Mouse (Mus musculus): ENCODE results near the gene Dpf3. TPM values are rescaled to one million over a fixed set of nuclear protein-coding genes. Genes with fewer than 3 reads are reported as not detected.

Gene Dpf3
- polyA plus RNA-seq, 1 experiment from 2014 or later = 13.0 TPM

- Histone ChIP-seq H3K27me3 (replicated peaks; ENCODE audit: control insufficient read depth, insufficient read depth, low read length) (no peaks in the 10 kb centered on the region), H3K27ac (ENCODE audit: low read depth, low read length) (no peak overlapping the region), H3K4me2 (no peak overlapping the region), H3K36me3 (ENCODE audit: control insufficient read depth, insufficient read depth, low read length) (no peaks in the 10 kb centered on the region), H3K9ac (ENCODE audit: low read depth, low read length) (no peak overlapping the region), H3K4me1 (replicated peaks; ENCODE audit: control insufficient read depth, insufficient read depth, low read length) (peaks cover 45% of the 10 kb centered on the region), H3K4me3 (ENCODE audit: low read depth, low read length) (no peak overlapping the region), H3K9me3 (ENCODE audit: control insufficient read depth, low read length) (peaks cover under 1% of the 10 kb centered on the region; the same call in 1 of the 2 replicates)
- DNase-seq (ENCODE audit: low spot score) = no peak
- 50% methylated on average over 5 of the region's 5 CpGs for WGBS
- ATAC-seq (replicated peaks; ENCODE audit: low FRiP score) = no peak
These were observed 61.2 kb downstream of the Dpf3 start for GRCm38 (mm10) chr12:83426326-83426725.

- no peak for ATAC-seq (replicated peaks; ENCODE audit: low FRiP score)
- no peak overlapping the region for H3K4me3 ChIP-seq (ENCODE audit: low read depth, low read length)
- no peak overlapping the region for H3K4me2 ChIP-seq
- H3K9me3 ChIP-seq (ENCODE audit: control insufficient read depth, low read length) = peaks cover 4% of the 10 kb centered on the region; the same call in 1 of the 2 replicates
- H3K27me3 ChIP-seq (replicated peaks; ENCODE audit: control insufficient read depth, insufficient read depth, low read length) = no peaks in the 10 kb centered on the region
- no peak overlapping the region for H3K27ac ChIP-seq (ENCODE audit: low read depth, low read length)
- H3K9ac ChIP-seq (ENCODE audit: low read depth, low read length) = no peak overlapping the region
- no peak for DNase-seq (ENCODE audit: low spot score)
- peaks cover 45% of the 10 kb centered on the region for H3K4me1 ChIP-seq (replicated peaks; ENCODE audit: control insufficient read depth, insufficient read depth, low read length)
- H3K36me3 ChIP-seq (ENCODE audit: control insufficient read depth, insufficient read depth, low read length) = no peaks in the 10 kb centered on the region
- 73% methylated on average over 7 of the region's 7 CpGs for WGBS
These were observed 61.8 kb downstream of the Dpf3 start for GRCm38 (mm10) chr12:83425736-83426135.

GRCm38 (mm10) chr12:83424720-83425444 is 62.6 kb downstream of the Dpf3 start:
- H3K36me3 ChIP-seq (ENCODE audit: control insufficient read depth, insufficient read depth, low read length) = no peaks in the 10 kb centered on the region
- peak overlapping the region; percentile 65 for H3K27ac ChIP-seq (ENCODE audit: low read depth, low read length)

DNA sequence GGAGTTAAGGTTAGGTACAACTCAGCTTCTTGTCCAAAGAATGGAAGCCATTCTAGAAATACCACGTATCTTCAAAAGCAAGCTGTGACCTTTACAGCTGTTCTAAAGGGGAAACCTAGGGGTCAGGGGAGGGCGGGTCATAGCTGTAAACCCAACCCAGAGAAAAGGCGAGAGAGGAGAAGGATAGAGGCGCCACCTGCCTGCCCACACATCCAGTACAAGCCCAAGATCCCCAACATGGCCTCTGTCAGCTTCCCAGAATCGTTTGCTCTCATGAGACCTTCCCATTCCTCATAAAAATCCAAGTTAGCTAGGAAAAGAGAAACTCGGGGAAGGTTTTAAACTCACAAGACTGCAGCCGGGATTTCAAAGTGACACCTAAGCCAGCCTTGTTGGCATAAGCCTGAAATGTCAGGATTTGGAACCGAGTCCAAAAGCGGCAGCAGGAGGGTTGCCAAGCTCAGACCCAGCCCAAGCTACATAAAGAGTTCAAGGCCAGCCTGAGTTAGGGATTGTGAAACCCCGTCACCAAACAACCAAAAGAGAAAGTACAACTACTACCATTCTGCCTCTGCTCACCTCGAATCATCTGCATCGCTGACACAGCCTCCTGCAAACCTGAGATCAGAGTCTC is 63.3 kb downstream of the Dpf3 start:
- WGBS = 61% methylated on average over 12 of the region's 12 CpGs
- H3K4me2 ChIP-seq = peak overlapping the region; percentile 36
- peaks cover 4% of the 10 kb centered on the region; the same call in 1 of the 2 replicates for H3K9me3 ChIP-seq (ENCODE audit: control insufficient read depth, low read length)
- ATAC-seq (replicated peaks; ENCODE audit: low FRiP score) (no peak), DNase-seq (ENCODE audit: low spot score) (no peak)
- H3K27ac ChIP-seq (ENCODE audit: low read depth, low read length) = peak overlapping the region; percentile 65
- H3K9ac ChIP-seq (ENCODE audit: low read depth, low read length) = peak overlapping the region; percentile 22; the same call in 1 of the 2 replicates
- peaks cover 47% of the 10 kb centered on the region for H3K4me1 ChIP-seq (replicated peaks; ENCODE audit: control insufficient read depth, insufficient read depth, low read length)
- no peak overlapping the region for H3K4me3 ChIP-seq (ENCODE audit: low read depth, low read length)
- no peaks in the 10 kb centered on the region for H3K36me3 ChIP-seq (ENCODE audit: control insufficient read depth, insufficient read depth, low read length)
- no peaks in the 10 kb centered on the region for H3K27me3 ChIP-seq (replicated peaks; ENCODE audit: control insufficient read depth, insufficient read depth, low read length)

More at GRCm38 (mm10) chr12:83424720-83425444, 62.6 kb downstream of the Dpf3 start:
- Histone ChIP-seq H3K4me2 (peak overlapping the region; percentile 36), H3K9me3 (ENCODE audit: control insufficient read depth, low read length) (peaks cover 4% of the 10 kb centered on the region; the same call in 1 of the 2 replicates), H3K9ac (ENCODE audit: low read depth, low read length) (peak overlapping the region; percentile 22; the same call in 1 of the 2 replicates), H3K4me1 (replicated peaks; ENCODE audit: control insufficient read depth, insufficient read depth, low read length) (peaks cover 50% of the 10 kb centered on the region), H3K27me3 (replicated peaks; ENCODE audit: control insufficient read depth, insufficient read depth, low read length) (no peaks in the 10 kb centered on the region), H3K4me3 (ENCODE audit: low read depth, low read length) (no peak overlapping the region)
- DNase-seq (ENCODE audit: low spot score) (no peak), ATAC-seq (replicated peaks; ENCODE audit: low FRiP score) (no peak)
- WGBS = 34% methylated on average over 11 of the region's 11 CpGs

- Histone ChIP-seq H3K4me1 (replicated peaks; ENCODE audit: control insufficient read depth, insufficient read depth, low read length) (peaks cover 20% of the 10 kb centered on the region), H3K36me3 (ENCODE audit: control insufficient read depth, insufficient read depth, low read length) (no peaks in the 10 kb centered on the region), H3K4me3 (ENCODE audit: low read depth, low read length) (no peak overlapping the region), H3K9me3 (ENCODE audit: control insufficient read depth, low read length) (peaks cover 4% of the 10 kb centered on the region; the same call in 1 of the 2 replicates), H3K27me3 (replicated peaks; ENCODE audit: control insufficient read depth, insufficient read depth, low read length) (no peaks in the 10 kb centered on the region), H3K4me2 (no peak overlapping the region), H3K9ac (ENCODE audit: low read depth, low read length) (no peak overlapping the region), H3K27ac (ENCODE audit: low read depth, low read length) (no peak overlapping the region)
- DNase-seq (ENCODE audit: low spot score) (no peak), ATAC-seq (replicated peaks; ENCODE audit: low FRiP score) (no peak)
- 91% methylated on average over 5 of the region's 5 CpGs for WGBS
These were observed 67.2 kb downstream of the Dpf3 start for GRCm38 (mm10) chr12:83420346-83420745.

DNA sequence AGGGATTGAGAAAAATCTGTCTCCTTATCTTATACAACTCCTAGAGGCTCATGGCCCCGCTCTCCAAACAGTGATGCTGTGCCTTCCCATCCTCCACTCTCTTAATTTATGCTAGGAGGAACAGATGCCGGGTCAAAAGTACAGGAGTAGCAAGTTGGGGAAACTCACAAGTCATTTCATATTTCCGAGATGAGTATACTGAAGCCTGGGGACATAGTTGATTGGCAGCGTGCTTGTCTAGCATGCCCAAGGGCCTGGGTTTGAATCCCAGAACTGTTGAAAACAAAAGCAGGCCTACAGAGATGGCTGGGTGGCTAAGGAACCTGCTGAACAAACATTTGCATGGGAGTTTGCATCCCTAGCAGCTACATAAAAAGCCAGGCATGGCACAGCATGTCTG is 72.3 kb downstream of the Dpf3 start:
- no peaks in the 10 kb centered on the region for H3K9me3 ChIP-seq (ENCODE audit: control insufficient read depth, low read length)
- ATAC-seq (replicated peaks; ENCODE audit: low FRiP score) (no peak), DNase-seq (ENCODE audit: low spot score) (no peak)
- 77% methylated on average over 4 of the region's 4 CpGs for WGBS
- H3K4me2 ChIP-seq = no peak overlapping the region
- H3K9ac ChIP-seq (ENCODE audit: low read depth, low read length) = no peak overlapping the region
- H3K27ac ChIP-seq (ENCODE audit: low read depth, low read length) = no peak overlapping the region
- H3K4me1 ChIP-seq (replicated peaks; ENCODE audit: control insufficient read depth, insufficient read depth, low read length) = peaks cover 4% of the 10 kb centered on the region
- H3K4me3 ChIP-seq (ENCODE audit: low read depth, low read length) = no peak overlapping the region
- H3K27me3 ChIP-seq (replicated peaks; ENCODE audit: control insufficient read depth, insufficient read depth, low read length) = no peaks in the 10 kb centered on the region
- H3K36me3 ChIP-seq (ENCODE audit: control insufficient read depth, insufficient read depth, low read length) = no peaks in the 10 kb centered on the region

- ATAC-seq (replicated peaks; ENCODE audit: low FRiP score) = no peak
- no peak overlapping the region for H3K4me2 ChIP-seq
- no peaks in the 10 kb centered on the region for H3K36me3 ChIP-seq (ENCODE audit: control insufficient read depth, insufficient read depth, low read length)
- no peak overlapping the region for H3K27ac ChIP-seq (ENCODE audit: low read depth, low read length)
- H3K27me3 ChIP-seq (replicated peaks; ENCODE audit: control insufficient read depth, insufficient read depth, low read length) = no peaks in the 10 kb centered on the region
- DNase-seq (ENCODE audit: low spot score) = no peak
- no peaks in the 10 kb centered on the region for H3K9me3 ChIP-seq (ENCODE audit: control insufficient read depth, low read length)
- H3K4me1 ChIP-seq (replicated peaks; ENCODE audit: control insufficient read depth, insufficient read depth, low read length) = peaks cover 2% of the 10 kb centered on the region; the same call in 1 of the 2 replicates
- H3K9ac ChIP-seq (ENCODE audit: low read depth, low read length) = no peak overlapping the region
- no peak overlapping the region for H3K4me3 ChIP-seq (ENCODE audit: low read depth, low read length)
- 86% methylated on average over 5 of the region's 5 CpGs for WGBS
These were observed 73.8 kb downstream of the Dpf3 start for GRCm38 (mm10) chr12:83413684-83414083.

DNA sequence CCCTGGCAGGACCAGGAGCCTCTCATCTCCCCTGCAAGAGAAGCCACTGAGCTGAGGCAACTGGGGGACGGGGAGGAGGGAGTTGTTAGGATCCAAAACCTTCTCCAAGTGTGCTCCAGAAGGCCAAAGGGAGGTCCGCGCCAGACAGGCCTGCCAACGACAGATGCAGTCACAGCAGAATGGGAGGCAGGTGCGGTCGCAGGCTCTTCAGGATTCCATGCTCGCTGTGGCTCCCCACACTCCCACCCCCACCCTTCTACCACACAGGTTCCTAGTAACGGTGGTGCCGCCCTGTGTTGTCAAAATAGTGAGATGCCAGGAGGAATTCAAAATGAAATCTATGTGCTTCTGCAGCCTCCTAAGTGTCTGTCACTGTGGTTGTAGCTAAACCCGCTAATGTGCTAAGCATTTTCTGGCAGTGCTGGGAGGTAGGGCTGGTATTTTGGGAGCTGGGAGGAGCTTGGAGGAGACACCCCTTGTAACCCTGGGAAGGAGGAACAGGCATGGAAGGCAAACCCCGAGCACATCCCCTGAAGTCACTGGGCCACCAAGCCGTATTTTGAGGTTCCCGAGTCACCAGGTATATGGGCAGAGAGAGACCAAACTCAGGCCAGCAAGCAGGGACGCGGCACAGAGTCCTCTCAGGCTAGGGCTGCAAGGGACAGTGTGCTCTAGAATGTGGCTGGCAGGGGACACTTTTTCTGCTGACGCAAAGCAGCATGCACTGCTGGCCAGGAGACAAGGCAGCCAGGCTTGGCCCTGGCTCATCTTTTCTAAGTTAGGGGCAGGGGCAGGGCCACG is 75.6 kb downstream of the Dpf3 start:
- Histone ChIP-seq H3K4me2 (no peak overlapping the region), H3K9me3 (ENCODE audit: control insufficient read depth, low read length) (no peaks in the 10 kb centered on the region), H3K4me1 (replicated peaks; ENCODE audit: control insufficient read depth, insufficient read depth, low read length) (peaks cover 2% of the 10 kb centered on the region; the same call in 1 of the 2 replicates), H3K27me3 (replicated peaks; ENCODE audit: control insufficient read depth, insufficient read depth, low read length) (no peaks in the 10 kb centered on the region), H3K36me3 (ENCODE audit: control insufficient read depth, insufficient read depth, low read length) (no peaks in the 10 kb centered on the region), H3K4me3 (ENCODE audit: low read depth, low read length) (no peak overlapping the region), H3K9ac (ENCODE audit: low read depth, low read length) (no peak overlapping the region), H3K27ac (ENCODE audit: low read depth, low read length) (no peak overlapping the region)
- 58% methylated on average over 17 of the region's 17 CpGs for WGBS
- ATAC-seq (replicated peaks; ENCODE audit: low FRiP score) = no peak
- DNase-seq (ENCODE audit: low spot score) = no peak
